Mouse (Mus musculus) adipocyte (in vitro differentiated cells): ENCODE measurements around the gene Arl3.

ENCODE experiments used
- DNase-seq: peaks from one replicate; pipeline ENCODE4 v3.0.0-alpha.2; 2016; ENCODE audit warnings: low spot score

The Arl3 gene

GRCm38 (mm10) chr19:46517529-46518351 is 55.3 kb downstream of the Arl3 start:
- no peak for DNase-seq

GRCm38 (mm10) chr19:46516667-46517528 is 56.1 kb downstream of the Arl3 start:
- DNase-seq: peak; percentile 64

DNA sequence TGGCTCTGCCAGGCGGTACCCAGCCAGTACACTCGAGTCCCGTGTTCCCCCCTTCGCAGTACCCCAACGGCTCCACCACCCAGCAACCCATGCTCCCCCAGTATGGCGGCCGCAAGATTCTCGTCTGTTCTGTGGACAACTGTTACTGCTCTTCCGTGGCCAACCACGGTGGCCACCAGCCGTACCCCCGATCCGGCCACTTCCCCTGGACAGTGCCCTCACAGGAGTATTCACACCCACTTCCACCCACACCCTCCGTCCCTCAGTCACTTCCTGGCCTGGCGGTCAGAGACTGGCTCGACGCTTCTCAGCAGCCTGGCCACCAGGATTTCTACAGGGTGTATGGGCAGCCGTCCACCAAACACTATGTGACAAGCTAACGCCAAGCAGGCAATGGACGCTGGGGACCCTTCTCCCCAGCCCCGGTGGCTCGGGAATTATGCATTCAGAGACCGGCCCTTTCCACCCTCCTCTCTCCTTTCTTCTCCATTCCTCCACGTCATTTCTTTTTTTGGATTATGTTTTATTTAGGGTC is 57.6 kb downstream of the Arl3 start:
- DNase-seq: no peak

DNA sequence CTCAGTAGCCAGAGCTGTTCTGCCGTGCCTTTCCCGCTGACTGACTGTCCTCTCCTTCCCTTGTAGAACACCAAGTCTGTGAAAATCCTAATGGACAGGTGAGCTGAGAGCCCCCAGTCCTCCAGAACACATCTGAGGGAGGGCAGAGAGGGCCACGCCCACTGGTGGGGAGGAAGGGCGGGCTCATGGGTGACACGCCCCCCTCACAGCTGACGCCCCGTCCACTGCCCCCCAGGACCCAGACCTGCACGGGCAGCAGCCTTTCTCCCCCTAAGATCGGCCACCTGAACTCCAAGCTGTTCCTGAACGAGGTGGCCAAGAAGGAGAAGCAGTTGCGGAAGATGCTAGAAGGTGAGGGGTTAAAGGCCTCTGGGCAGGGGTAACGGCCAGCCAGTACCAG is 58.6 kb downstream of the Arl3 start:
- no peak for DNase-seq

DNA sequence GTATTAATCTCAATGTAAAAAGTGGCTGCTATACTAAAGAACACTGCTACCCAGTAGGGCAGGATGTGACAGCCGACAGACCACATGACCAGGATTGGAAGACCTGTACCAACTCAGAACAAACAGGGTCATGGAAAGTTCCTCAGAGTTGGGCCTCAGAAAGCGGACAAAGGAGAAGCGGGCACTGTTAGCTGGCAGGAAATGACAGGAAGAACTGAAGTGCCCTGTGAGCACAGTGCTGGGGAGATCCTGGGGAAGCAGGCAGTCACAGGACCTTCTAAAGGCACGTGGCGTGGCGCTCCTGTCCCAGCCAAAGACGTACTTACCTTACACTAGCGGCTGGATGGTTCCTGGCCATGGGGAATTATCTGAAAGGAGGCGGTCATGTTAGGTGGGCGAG is 61.7 kb downstream of the Arl3 start:
- no peak for DNase-seq

DNA sequence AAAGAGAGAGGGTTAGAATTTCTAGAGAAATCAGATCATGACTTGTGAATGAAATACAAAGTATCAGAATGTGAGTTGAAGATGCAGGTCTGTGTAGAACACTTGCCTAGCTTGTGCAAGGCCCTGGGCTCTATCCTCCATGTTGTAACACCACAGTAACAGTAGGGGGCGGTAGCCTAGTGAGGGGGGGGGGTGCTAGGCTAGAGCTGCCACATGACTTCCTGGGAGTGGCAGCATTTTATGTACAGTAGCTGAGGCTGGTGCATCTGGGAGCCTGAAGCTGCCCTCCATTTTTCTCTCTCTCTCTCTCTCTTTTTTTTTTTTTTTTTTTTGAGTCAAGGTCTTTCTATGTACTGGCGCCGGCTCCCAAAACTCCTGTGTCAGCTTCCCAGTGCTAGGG is 62.2 kb downstream of the Arl3 start:
- DNase-seq: peak; percentile 52

DNA sequence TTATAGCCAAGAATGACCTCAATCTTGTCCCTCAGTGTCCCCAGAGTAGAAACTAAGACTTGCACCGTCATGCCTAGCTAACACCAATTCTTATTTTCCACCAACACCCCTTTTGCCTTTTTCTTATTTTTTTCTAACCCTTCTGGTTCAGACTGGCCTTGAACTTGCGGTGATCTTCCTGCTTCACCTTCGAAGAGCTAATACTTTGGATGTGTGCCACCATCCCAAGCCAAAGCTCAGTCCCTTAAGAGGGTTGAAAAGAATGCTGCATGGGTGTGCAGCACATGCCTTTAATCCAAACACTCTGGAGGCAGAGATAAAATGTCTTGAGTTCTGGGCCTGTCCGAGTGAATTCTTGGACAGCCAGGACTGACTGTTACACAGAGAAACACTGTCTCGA is 62.6 kb downstream of the Arl3 start:
- peak; percentile 47 for DNase-seq

DNA sequence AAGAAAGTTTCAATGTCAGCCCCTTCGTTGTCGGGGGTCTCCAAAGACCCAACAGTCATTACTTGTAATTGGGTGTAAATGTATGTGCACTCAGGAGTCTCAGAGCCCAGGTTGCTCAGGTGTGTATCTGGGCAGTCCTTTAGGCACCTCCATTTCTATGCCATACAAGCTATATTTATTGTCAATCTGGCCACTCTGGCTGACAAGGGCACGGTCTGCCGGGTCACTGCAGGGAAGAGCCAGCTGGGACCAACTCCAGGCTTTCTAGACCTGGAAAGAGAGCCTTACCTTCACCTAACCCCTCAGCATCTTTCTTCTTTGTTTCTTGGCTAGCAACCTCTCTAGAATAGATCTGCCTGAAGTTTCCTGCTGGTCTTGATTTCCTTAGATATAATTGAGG is 63.3 kb downstream of the Arl3 start:
- no peak for DNase-seq

DNA sequence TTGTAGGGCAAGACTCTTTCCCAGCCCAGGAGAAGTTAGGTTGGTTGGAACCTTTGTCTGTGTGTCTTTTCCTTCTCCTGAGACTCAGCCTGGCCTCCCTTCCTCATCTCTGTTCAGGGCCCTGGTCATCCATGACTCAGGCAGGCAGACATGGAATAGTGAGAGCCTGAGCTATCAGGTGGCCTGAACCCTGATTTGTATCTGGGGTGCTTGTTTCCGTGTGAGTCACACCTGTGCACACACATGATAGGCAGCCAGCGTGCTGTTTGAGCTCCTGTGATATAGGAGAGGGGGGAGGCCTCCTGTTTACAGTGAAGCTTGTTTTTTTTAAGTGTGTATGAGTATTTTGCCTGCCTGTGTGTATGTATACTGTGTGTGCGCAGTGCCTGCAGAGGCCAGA is 63.8 kb downstream of the Arl3 start:
- DNase-seq: no peak

DNA sequence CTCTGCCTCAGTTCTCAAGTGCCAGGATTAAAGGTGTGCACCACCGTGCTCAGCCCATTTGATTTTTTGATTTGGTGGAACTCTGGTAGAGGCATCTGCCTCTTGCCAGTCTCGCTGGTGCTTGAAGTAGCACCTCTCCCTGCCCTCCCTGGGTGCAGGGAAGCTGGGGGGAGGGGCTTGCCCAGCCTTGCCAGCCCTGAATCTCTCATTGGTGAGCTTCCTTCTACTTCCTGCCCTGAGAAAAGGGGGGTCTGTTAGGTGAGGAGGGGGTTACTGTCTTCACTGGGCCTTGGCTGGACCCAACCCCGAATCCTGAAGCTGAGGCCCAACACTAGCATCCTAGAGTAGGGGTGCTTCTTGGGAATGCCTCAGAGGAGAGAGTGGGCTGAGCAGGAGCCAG is 64.3 kb downstream of the Arl3 start:
- no peak for DNase-seq

GRCm38 (mm10) chr19:46507806-46508205 is 65.2 kb downstream of the Arl3 start:
- DNase-seq: no peak

GRCm38 (mm10) chr19:46507181-46507581 is 65.8 kb downstream of the Arl3 start:
- DNase-seq: no peak

DNA sequence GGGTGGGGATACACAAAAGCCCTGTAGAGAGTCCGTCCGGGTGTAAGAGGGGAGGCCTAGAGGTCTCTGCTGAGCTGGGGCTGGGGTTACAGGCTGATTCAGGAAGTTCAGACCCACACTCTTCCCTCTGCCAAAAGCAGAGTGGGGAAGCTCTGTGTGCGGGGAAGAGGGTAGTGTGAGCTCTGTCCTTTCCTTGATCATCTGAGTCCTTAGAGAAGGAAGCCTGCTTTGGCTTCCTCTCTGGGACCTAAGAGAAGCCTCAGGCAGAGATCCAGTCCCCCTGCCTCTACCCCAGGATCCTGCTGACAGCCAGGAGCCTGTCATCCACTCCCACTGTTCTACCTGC is 66.7 kb downstream of the Arl3 start:
- DNase-seq: no peak

GRCm38 (mm10) chr19:46505646-46506371 is 67.2 kb downstream of the Arl3 start:
- DNase-seq: no peak

- DNase-seq: no peak
Observed at GRCm38 (mm10) chr19:46504822-46505417, 68.1 kb downstream of the Arl3 start.

DNA sequence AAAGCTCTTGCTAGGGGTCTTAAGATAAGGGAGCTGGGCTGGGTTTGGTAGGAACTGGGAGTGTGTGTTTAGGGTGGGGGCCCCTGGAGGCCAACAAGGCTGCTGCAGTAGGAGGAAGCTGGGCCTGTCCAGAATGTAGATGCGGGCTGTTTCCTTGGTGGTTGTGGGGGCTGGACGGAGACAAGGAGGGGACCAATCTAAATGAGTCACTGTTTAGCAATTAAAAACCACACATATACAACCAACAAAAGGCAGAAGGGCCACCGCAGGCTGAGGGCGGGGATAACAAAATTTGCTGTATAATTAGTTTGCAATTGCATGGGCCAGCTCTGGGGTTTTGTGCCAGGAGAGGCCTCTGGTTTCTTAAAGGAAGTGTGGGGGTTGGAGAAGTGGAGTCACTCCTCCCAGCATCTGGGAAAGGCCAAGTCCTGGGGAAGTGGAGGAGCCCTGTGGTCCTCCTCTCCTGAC is 68.9 kb downstream of the Arl3 start:
- peak; percentile 87 for DNase-seq

DNA sequence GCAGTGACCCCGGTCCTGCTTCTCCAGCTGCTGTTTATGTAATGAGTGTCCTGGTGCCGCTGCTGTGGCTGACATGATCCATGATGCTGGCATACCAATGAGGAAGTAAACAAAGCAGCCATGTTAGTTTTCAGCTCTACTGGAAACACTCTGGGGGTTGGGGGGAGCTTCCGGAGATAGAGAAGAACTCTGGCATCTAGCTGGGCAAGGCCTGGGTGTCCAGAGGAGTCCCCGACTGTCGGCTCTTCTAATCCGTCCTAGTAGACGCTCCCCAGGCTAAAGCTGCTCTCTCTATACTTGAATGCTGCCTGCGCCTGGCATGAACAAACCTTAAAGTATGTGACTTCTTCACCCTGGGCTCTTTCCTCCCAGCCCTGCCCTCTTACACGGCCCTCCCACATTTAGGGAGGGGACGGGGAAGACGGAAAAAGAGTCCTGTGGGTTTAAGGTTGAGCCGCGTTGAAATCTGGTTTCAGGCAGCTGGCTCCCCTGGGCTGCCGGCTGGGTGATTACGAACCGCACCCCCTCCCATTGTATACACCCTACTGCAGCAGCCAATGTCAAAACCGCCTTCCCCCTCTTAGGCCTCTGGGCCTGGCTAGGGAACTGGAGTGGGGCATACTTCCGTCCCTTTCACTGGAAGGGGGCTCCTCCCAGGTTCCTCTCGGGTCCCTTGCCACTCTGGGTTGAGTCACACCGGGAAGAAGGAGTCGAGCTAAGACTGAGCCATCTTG is 69.5 kb downstream of the Arl3 start:
- peak; percentile 98 for DNase-seq

GRCm38 (mm10) chr19:46502471-46503166 is 70.4 kb downstream of the Arl3 start:
- peak; percentile 87 for DNase-seq

- DNase-seq: peak; percentile 71
Observed at GRCm38 (mm10) chr19:46502069-46502455, 70.9 kb downstream of the Arl3 start.

- peak; percentile 90 for DNase-seq
Observed at GRCm38 (mm10) chr19:46501401-46502068, 71.5 kb downstream of the Arl3 start, which contains the start of gene Trim8. Trim8 (plus strand) TSS chr19:46501702.
